Mouse (Mus musculus) liver, embryonic 12.5 days (tissue): ENCODE results near the gene Cd3e. TPM values are rescaled to one million over a fixed set of nuclear protein-coding genes. Genes with fewer than 3 reads are reported as not detected.

Source experiments
- ATAC-seq: fragments of 200-750 bp; cut with Nextera tagmentation; 2 replicates; pipeline ENCODE4 v1.8.0; 2017; ENCODE audit warnings: moderate number of reproducible peaks, mild to moderate bottlenecking, moderate library complexity
- H3K27ac ChIP-seq: fragments of 300-500 bp; sonication (generic); 2 replicates; pipeline ENCODE4 v1.5.1; 2016; ENCODE audit warnings: mild to moderate bottlenecking
- H3K27me3 ChIP-seq: fragments of 300-500 bp; sonication (generic); replicated peaks from 2 replicates; pipeline ENCODE4 v1.6.1; 2016; ENCODE audit warnings: mild to moderate bottlenecking, moderate library complexity
- H3K36me3 ChIP-seq: fragments of 300-500 bp; sonication (generic); 2 replicates; pipeline ENCODE4 v1.6.1; 2016; ENCODE audit warnings: mild to moderate bottlenecking, moderate library complexity
- H3K4me1 ChIP-seq: fragments of 300-500 bp; sonication (generic); 2 replicates; pipeline ENCODE4 v1.6.1; 2016
- H3K4me2 ChIP-seq: fragments of 300-500 bp; sonication (generic); 2 replicates; pipeline ENCODE4 v1.6.1; 2016; ENCODE audit warnings: mild to moderate bottlenecking, moderate library complexity
- H3K4me3 ChIP-seq: fragments of 300-500 bp; sonication (generic); 2 replicates; pipeline ENCODE4 v1.5.1; 2016; ENCODE audit warnings: mild to moderate bottlenecking, moderate library complexity
- H3K9ac ChIP-seq: fragments of 300-500 bp; sonication (generic); 2 replicates; pipeline ENCODE4 v1.6.1; 2016; ENCODE audit warnings: mild to moderate bottlenecking, moderate library complexity
- H3K9me3 ChIP-seq: fragments of 300-500 bp; sonication (generic); replicated peaks from 2 replicates; pipeline ENCODE4 v1.6.1; 2016; ENCODE audit warnings: mild to moderate bottlenecking, moderate library complexity
- WGBS: fragments of 180-500 bp; shearing (Covaris S2); methylation state at CpG from one replicate; pipeline ENCODE4 v1.1.7; 2016; ENCODE audit not compliant: insufficient replicate concordance; 5-methylcytosine and 5-hydroxymethylcytosine counted together
- polyA plus RNA-seq: library from polyadenylated mRNA; unstranded; fragments of >200 nt; fragmentation: Nextera tagmentation; extraction: Ambion mirVana; gene quantifications from 2 replicates; pipeline ENCODE4 v1.2.1, GENCODE M21; 2016

Cd3e gene
- polyA plus RNA-seq, 1 experiment from 2014 or later = not detected

- H3K4me1 ChIP-seq = peaks cover 5% of the 10 kb centered on the region; the same call in 1 of the 2 replicates
- no peaks in the 10 kb centered on the region for H3K9me3 ChIP-seq
- no peak overlapping the region for H3K4me3 ChIP-seq
- H3K36me3 ChIP-seq = no peaks in the 10 kb centered on the region
- peak overlapping the region; percentile 53 for H3K4me2 ChIP-seq
- no peak overlapping the region for H3K27ac ChIP-seq
- H3K9ac ChIP-seq = no peak overlapping the region
- WGBS = 47% methylated on average over 5 of the region's 5 CpGs
- H3K27me3 ChIP-seq = 0 out of 2 replicates have a peak, but pooled peaks cover 6% of the 10 kb centered on the region
- no peak for ATAC-seq
Observed at GRCm38 (mm10) chr9:44986976-44987375, 22.5 kb downstream of the Cd3e start.

GRCm38 (mm10) chr9:44986242-44986781, 23.1 kb downstream of the Cd3e start:
- Histone ChIP-seq H3K27ac (no peak overlapping the region), H3K27me3 (0 out of 2 replicates have a peak, but pooled peaks cover 6% of the 10 kb centered on the region)

GRCm38 (mm10) chr9:44985721-44986161, 23.7 kb downstream of the Cd3e start:
- Histone ChIP-seq H3K9me3 (no peaks in the 10 kb centered on the region), H3K27ac (no peak overlapping the region), H3K27me3 (0 out of 2 replicates have a peak, but pooled peaks cover 6% of the 10 kb centered on the region), H3K4me3 (peak overlapping the region; percentile 5; the same call in 1 of the 2 replicates), H3K9ac (no peak overlapping the region), H3K4me1 (peaks cover 5% of the 10 kb centered on the region; the same call in 1 of the 2 replicates), H3K4me2 (peak overlapping the region; percentile 53), H3K36me3 (no peaks in the 10 kb centered on the region)
- WGBS = 67% methylated on average over 3 of the region's 3 CpGs
- no peak for ATAC-seq

More at GRCm38 (mm10) chr9:44986242-44986781, 23.1 kb downstream of the Cd3e start:
- Histone ChIP-seq H3K4me2 (peak overlapping the region; percentile 53), H3K36me3 (no peaks in the 10 kb centered on the region), H3K4me1 (peaks cover 5% of the 10 kb centered on the region; the same call in 1 of the 2 replicates), H3K9ac (no peak overlapping the region), H3K4me3 (peak overlapping the region; percentile 5; the same call in 1 of the 2 replicates), H3K9me3 (no peaks in the 10 kb centered on the region)
- peak; percentile 62; the same call in 1 of the 2 replicates for ATAC-seq
- whole genome bisulfite sequencing = 13% methylated on average over 14 of the region's 14 CpGs

- H3K4me2 ChIP-seq = no peak overlapping the region
- H3K9ac ChIP-seq = no peak overlapping the region
Observed at GRCm38 (mm10) chr9:44983001-44983400, 26.4 kb downstream of the Cd3e start.

GRCm38 (mm10) chr9:44982531-44982930, 26.9 kb downstream of the Cd3e start:
- H3K4me1 ChIP-seq = peaks cover 14% of the 10 kb centered on the region
- H3K9ac ChIP-seq = no peak overlapping the region
- peaks cover 22% of the 10 kb centered on the region for H3K27me3 ChIP-seq
- no peak overlapping the region for H3K4me2 ChIP-seq
- H3K4me3 ChIP-seq = no peak overlapping the region
- H3K27ac ChIP-seq = no peak overlapping the region
- no peaks in the 10 kb centered on the region for H3K9me3 ChIP-seq
- 66% methylated on average over 3 of the region's 3 CpGs for WGBS
- no peaks in the 10 kb centered on the region for H3K36me3 ChIP-seq
- ATAC-seq = no peak

More at GRCm38 (mm10) chr9:44983001-44983400, 26.4 kb downstream of the Cd3e start:
- Histone ChIP-seq H3K4me1 (peaks cover 14% of the 10 kb centered on the region), H3K9me3 (no peaks in the 10 kb centered on the region), H3K27me3 (peaks cover 18% of the 10 kb centered on the region; the same call in 1 of the 2 replicates), H3K4me3 (no peak overlapping the region), H3K36me3 (no peaks in the 10 kb centered on the region), H3K27ac (no peak overlapping the region)
- WGBS = 57% methylated on average over 2 of the region's 2 CpGs
- ATAC-seq = no peak

- H3K4me3 ChIP-seq = no peak overlapping the region
- H3K9me3 ChIP-seq = no peaks in the 10 kb centered on the region
- no peaks in the 10 kb centered on the region for H3K36me3 ChIP-seq
- ATAC-seq = no peak
- H3K4me1 ChIP-seq = peaks cover 14% of the 10 kb centered on the region
- H3K27me3 ChIP-seq = peaks cover 26% of the 10 kb centered on the region
- no peak overlapping the region for H3K4me2 ChIP-seq
- no peak overlapping the region for H3K9ac ChIP-seq
- WGBS = 78% methylated on average over 8 of the region's 8 CpGs
- no peak overlapping the region for H3K27ac ChIP-seq
Observed at GRCm38 (mm10) chr9:44982081-44982480, 27.3 kb downstream of the Cd3e start.

- WGBS = 58% methylated on average over 4 of the region's 4 CpGs
- no peak for ATAC-seq
Observed at GRCm38 (mm10) chr9:44981676-44982075, 27.8 kb downstream of the Cd3e start, which contains the start of gene Cd3d. Gene Cd3d, plus strand, starts transcription at chr9:44981786.

GRCm38 (mm10) chr9:44981104-44981503, 28.3 kb downstream of the Cd3e start:
- peaks cover 36% of the 10 kb centered on the region for H3K27me3 ChIP-seq
- 71% methylated on average over 2 of the region's 2 CpGs for WGBS
- ATAC-seq = no peak

More at GRCm38 (mm10) chr9:44981676-44982075, 27.8 kb downstream of the Cd3e start, which contains the start of gene Cd3d:
- peaks cover 30% of the 10 kb centered on the region for H3K27me3 ChIP-seq
- H3K4me2 ChIP-seq = no peak within 1 kb of the TSS
- H3K4me3 ChIP-seq = no peak within 1 kb of the TSS
- H3K9ac ChIP-seq = no peak within 1 kb of the TSS
- H3K36me3 ChIP-seq = no peaks in the 10 kb centered on the region
- peaks cover 14% of the 10 kb centered on the region for H3K4me1 ChIP-seq
- no peak within 1 kb of the TSS for H3K27ac ChIP-seq
- H3K9me3 ChIP-seq = no peaks in the 10 kb centered on the region

GRCm38 (mm10) chr9:44980242-44980641, 29.2 kb downstream of the Cd3e start, which contains the start of gene Cd3g:
Gene Cd3g, minus strand, starts transcription at chr9:44980431.
- 45% methylated on average over 3 of the region's 3 CpGs for WGBS
- Histone ChIP-seq H3K27ac (no peak within 1 kb of the TSS), H3K4me3 (no peak within 1 kb of the TSS), H3K9ac (no peak within 1 kb of the TSS), H3K27me3 (peaks cover 38% of the 10 kb centered on the region), H3K36me3 (no peaks in the 10 kb centered on the region), H3K9me3 (no peaks in the 10 kb centered on the region), H3K4me1 (peaks cover 9% of the 10 kb centered on the region), H3K4me2 (no peak within 1 kb of the TSS)
- ATAC-seq = peak; percentile 77

More at GRCm38 (mm10) chr9:44981104-44981503, 28.3 kb downstream of the Cd3e start:
- H3K4me3 ChIP-seq = no peak overlapping the region
- peaks cover 13% of the 10 kb centered on the region for H3K4me1 ChIP-seq
- H3K9ac ChIP-seq = no peak overlapping the region
- no peak overlapping the region for H3K4me2 ChIP-seq
- H3K36me3 ChIP-seq = no peaks in the 10 kb centered on the region
- no peak overlapping the region for H3K27ac ChIP-seq
- no peaks in the 10 kb centered on the region for H3K9me3 ChIP-seq

GRCm38 (mm10) chr9:44979806-44980205, 29.6 kb downstream of the Cd3e start:
- Histone ChIP-seq H3K9ac (no peak overlapping the region), H3K36me3 (no peaks in the 10 kb centered on the region), H3K4me3 (no peak overlapping the region), H3K27ac (no peak overlapping the region), H3K4me2 (no peak overlapping the region), H3K27me3 (peaks cover 38% of the 10 kb centered on the region), H3K4me1 (peaks cover 9% of the 10 kb centered on the region), H3K9me3 (no peaks in the 10 kb centered on the region)
- 61% methylated on average over 7 of the region's 7 CpGs for WGBS
- no peak for ATAC-seq

- Histone ChIP-seq H3K27me3 (peaks cover 56% of the 10 kb centered on the region), H3K36me3 (no peaks in the 10 kb centered on the region), H3K9me3 (no peaks in the 10 kb centered on the region), H3K4me3 (no peak overlapping the region), H3K27ac (no peak overlapping the region), H3K4me1 (peaks cover 9% of the 10 kb centered on the region), H3K4me2 (no peak overlapping the region), H3K9ac (no peak overlapping the region)
- 57% methylated on average over 6 of the region's 6 CpGs for WGBS
- ATAC-seq = no peak
Observed at GRCm38 (mm10) chr9:44977813-44978212, 31.6 kb downstream of the Cd3e start.

- Histone ChIP-seq H3K27ac (no peak overlapping the region), H3K9ac (no peak overlapping the region), H3K4me3 (no peak overlapping the region), H3K4me2 (no peak overlapping the region), H3K27me3 (peaks cover 37% of the 10 kb centered on the region), H3K4me1 (peaks cover 14% of the 10 kb centered on the region), H3K9me3 (no peaks in the 10 kb centered on the region), H3K36me3 (no peaks in the 10 kb centered on the region)
- WGBS = 53% methylated on average over 1 of the region's 1 CpGs
- no peak for ATAC-seq
Observed at GRCm38 (mm10) chr9:44969450-44969849, 40.0 kb downstream of the Cd3e start.
